Mouse (Mus musculus): ENCODE results near the gene Rps6ka3. TPM values are rescaled to one million over a fixed set of nuclear protein-coding genes. Genes with fewer than 3 reads are reported as not detected.

The Rps6ka3 gene
- polyA plus RNA-seq, 1 experiment = 1.5 TPM

DNA sequence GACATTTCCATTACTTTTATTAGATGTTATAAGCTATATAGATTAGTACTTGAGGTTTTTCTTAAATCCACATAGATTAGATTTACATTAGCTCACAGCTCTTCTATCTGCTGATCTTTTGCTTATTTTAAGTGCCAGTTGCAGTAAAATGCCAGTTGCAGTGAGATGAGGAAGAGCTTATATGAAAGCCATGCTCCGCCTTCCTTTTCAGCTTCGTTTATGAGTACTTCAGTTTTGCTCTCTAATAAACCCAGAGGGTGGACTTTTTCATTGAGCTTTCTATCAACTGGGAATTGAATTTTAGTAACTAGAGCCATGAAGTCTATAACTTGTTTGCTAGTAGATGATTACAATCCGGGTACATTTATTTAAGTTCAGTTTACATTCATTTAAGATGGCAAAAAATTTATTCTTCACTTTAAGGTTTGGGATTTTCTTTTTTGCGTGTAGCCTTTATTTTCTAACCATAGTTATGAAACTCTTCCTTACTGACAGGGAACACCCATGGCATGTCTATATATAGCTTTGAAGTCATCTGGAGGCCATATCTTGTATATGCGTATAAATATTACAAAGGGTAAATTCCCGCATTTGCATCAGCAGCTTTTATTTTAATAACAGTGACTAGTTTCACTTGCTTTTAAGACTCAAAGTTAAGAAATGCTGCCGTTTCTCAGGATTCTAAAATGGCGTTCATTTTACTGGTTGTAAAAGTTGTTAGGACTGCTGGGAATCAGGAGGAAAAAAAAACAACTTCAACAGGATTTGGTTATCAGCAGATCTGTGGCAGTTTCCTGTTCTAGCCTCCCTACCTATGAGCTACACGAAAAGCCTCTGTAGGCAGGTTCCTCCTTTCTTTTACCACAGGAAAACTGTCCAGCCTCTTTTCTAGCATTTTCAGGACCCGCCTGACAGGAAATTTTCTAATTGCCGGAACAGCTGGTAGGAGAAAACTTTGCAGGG lies 92.5 kb downstream of the Rps6ka3 start:
- peak overlapping the region; percentile 84 for H3K4me3 ChIP-seq (replicated peaks)
- no peak for TF ChIP-seq FLI1 (IDR thresholded peaks at IDR 0.05; ENCODE audit: low read length)
- no peak for TF ChIP-seq GATA1 (IDR thresholded peaks at IDR 0.05; ENCODE audit: borderline replicate concordance, low read length)
- no peaks in the 10 kb centered on the region for H3K4me1 ChIP-seq

DNA sequence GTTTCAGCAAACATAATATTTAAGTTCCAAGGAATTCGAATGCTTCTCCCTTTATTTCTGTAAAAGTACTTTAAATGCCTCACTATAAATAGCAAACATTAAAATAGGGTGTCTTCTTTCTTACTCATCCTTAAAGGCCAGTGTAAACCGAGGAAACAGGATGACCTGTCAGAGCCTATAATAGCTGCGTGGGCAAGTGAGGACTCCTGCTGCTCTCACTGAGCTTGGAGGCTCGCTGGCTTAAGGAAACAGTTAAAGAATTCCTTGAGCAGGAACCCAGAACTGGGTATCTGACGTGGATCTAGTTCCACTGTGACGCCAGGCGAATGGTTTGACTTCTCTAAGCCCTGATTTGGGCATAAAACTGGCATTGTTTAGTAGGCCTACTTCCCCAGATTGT lies 105.2 kb downstream of the Rps6ka3 start:
- TF ChIP-seq GATA1 (IDR thresholded peaks at IDR 0.05; ENCODE audit: borderline replicate concordance, low read length) = no peak
- no peak for TF ChIP-seq FLI1 (IDR thresholded peaks at IDR 0.05; ENCODE audit: low read length)
- peaks cover 43% of the 10 kb centered on the region for H3K36me3 ChIP-seq (replicated peaks; ENCODE audit: low read length)
- H3K27me3 ChIP-seq (replicated peaks) = no peaks in the 10 kb centered on the region
- no peaks in the 10 kb centered on the region for H3K9me3 ChIP-seq
- no peak overlapping the region for H3K4me3 ChIP-seq (replicated peaks)
- no peaks in the 10 kb centered on the region; the same call in 1 of the 2 replicates for H3K4me1 ChIP-seq

More for the DNA sequence above, 92.5 kb downstream of the Rps6ka3 start:
- no peaks in the 10 kb centered on the region for H3K9me3 ChIP-seq
- H3K27me3 ChIP-seq (replicated peaks) = no peaks in the 10 kb centered on the region
- H3K36me3 ChIP-seq (replicated peaks; ENCODE audit: low read length) = no peaks in the 10 kb centered on the region

DNA sequence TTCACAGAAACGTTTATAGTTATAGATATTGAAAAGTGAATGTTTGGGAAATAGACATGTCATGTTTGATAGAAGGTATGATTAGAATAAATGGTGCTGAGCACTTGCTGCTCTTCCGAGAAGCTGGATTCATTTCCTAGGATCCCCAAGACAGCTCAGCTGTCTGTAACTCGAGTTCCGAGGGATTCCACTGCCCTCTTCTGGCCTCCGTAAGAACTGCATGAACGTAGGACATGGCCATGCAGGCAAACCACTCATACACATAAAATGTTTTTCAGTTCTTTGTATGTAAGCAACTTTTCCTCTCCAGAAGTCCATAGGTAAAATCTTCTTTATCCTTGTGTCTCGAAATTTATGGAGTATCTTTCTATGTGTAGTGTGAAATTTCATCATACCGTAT lies 111.2 kb downstream of the Rps6ka3 start:
- Histone ChIP-seq H3K4me3 (replicated peaks) (no peak overlapping the region), H3K27me3 (replicated peaks) (no peaks in the 10 kb centered on the region), H3K36me3 (replicated peaks; ENCODE audit: low read length) (peaks cover 20% of the 10 kb centered on the region), H3K4me1 (no peaks in the 10 kb centered on the region; the same call in 1 of the 2 replicates), H3K9me3 (no peaks in the 10 kb centered on the region)
- TF ChIP-seq GATA1 (IDR thresholded peaks at IDR 0.05; ENCODE audit: borderline replicate concordance, low read length) (no peak), FLI1 (IDR thresholded peaks at IDR 0.05; ENCODE audit: low read length) (no peak)

DNA sequence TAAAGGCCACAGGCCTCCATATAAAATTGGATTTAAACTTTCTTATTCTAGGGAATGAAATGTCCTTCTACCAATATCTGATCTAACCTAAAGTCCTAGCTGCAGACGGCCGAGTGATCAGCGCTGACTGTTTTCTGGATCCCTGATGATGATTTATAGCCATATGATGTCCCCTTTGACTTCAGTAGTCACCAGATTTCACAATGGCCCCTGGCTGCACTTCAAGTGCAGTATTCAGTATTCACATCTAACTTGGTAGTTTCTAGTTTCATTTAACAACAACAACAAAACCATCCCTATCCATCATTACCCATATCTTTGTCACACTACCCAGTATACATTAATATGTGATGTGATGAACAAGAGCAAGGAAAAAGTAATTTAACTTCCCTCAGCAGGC lies 154.4 kb downstream of the Rps6ka3 start:
- H3K36me3 ChIP-seq (replicated peaks; ENCODE audit: low read length) = peaks cover 50% of the 10 kb centered on the region
- no peak for TF ChIP-seq FLI1 (IDR thresholded peaks at IDR 0.05; ENCODE audit: low read length)
- TF ChIP-seq GATA1 (IDR thresholded peaks at IDR 0.05; ENCODE audit: borderline replicate concordance, low read length) = no peak
- H3K9me3 ChIP-seq = no peaks in the 10 kb centered on the region

DNA sequence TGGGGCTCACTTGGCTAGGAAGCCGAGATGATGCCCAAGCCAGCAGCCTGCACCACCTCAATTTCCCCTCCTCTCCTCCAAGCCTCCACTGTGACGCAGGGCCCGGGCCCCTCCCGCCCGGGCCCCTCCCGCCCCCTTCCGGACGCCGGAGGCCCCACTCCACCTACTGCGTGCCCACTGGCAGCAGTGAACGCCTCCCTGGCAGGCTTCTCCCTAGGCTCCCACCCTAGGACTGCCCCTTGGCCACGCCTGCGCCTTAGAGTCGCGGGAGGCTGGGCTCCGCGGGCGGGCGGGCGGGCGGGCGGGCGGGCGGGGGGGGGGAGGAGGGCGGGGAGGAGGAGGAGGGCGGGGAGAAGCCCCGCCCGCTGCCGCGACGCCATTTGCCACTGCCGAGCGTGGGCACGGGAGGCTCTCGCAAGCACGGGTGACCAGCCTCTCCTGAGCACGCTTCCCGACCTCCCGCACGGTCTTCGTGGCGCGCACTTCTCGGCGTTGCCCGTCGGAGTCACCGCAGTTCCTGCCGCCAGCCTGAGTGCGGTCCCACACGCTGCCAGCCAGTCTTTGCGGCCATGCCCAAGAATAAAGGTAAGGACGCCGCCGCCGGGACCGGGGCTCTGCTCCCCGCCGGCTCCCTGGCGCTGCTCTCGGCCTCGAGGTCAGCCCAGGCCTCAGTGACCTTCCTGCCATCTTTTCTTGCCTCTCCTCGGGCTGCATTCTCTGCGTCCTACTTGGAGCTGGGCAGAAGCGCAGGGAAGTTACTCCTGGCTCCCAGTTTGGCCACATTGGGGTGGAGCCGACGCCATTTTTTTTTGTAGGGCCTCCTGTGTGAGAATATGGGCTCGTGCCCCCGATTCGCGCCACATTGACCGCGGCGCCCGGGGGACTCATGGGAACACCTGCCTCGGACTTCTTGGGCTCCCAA lies 162.0 kb downstream of the Rps6ka3 start, which contains the start of gene Eif1ax:
Gene Eif1ax (plus strand): TSS at position 348 of the 922 bp plus-strand sequence.
- Histone ChIP-seq H3K4me1 (peaks cover 22% of the 10 kb centered on the region; the same call in 1 of the 2 replicates), H3K36me3 (replicated peaks; ENCODE audit: low read length) (peaks cover 17% of the 10 kb centered on the region), H3K9me3 (0 out of 2 replicates have a peak, but pooled peaks cover 4% of the 10 kb centered on the region), H3K4me3 (replicated peaks) (peak within 1 kb of the TSS; percentile 98), H3K27me3 (replicated peaks) (peaks cover 4% of the 10 kb centered on the region)
- TF ChIP-seq GATA1 (IDR thresholded peaks at IDR 0.05; ENCODE audit: borderline replicate concordance, low read length) (no peak), FLI1 (IDR thresholded peaks at IDR 0.05; ENCODE audit: low read length) (no peak)

More for the DNA sequence above, 154.4 kb downstream of the Rps6ka3 start:
- Histone ChIP-seq H3K4me1 (peaks cover 3% of the 10 kb centered on the region; the same call in 1 of the 2 replicates), H3K4me3 (replicated peaks) (no peak overlapping the region), H3K27me3 (replicated peaks) (peaks cover 1% of the 10 kb centered on the region)

DNA sequence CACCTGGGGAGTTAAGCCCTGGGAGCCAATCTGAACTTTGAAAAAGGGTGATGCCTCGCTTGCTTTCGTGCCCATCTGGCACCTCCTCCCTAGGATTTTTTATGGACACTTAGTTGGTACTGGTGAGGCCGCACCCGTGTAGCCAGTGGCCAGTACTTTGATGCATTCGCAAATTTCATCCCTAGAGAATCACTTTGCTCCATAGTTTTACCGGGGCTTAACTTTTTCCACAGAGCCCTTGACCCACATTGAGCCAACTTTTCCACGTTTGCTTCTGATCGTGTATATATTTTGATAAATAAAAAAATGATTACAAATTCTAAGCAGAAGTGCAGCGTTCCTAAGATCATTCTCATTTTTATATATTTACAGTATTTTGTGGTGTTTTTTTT lies 162.6 kb downstream of the Rps6ka3 start:
- peak overlapping the region; percentile 98 for H3K4me3 ChIP-seq (replicated peaks)
- peaks cover 22% of the 10 kb centered on the region; the same call in 1 of the 2 replicates for H3K4me1 ChIP-seq
- peaks cover 4% of the 10 kb centered on the region for H3K27me3 ChIP-seq (replicated peaks)
- 0 out of 2 replicates have a peak, but pooled peaks cover 4% of the 10 kb centered on the region for H3K9me3 ChIP-seq
- TF ChIP-seq GATA1 (IDR thresholded peaks at IDR 0.05; ENCODE audit: borderline replicate concordance, low read length) (no peak), FLI1 (IDR thresholded peaks at IDR 0.05; ENCODE audit: low read length) (no peak)
- peaks cover 23% of the 10 kb centered on the region for H3K36me3 ChIP-seq (replicated peaks; ENCODE audit: low read length)

DNA sequence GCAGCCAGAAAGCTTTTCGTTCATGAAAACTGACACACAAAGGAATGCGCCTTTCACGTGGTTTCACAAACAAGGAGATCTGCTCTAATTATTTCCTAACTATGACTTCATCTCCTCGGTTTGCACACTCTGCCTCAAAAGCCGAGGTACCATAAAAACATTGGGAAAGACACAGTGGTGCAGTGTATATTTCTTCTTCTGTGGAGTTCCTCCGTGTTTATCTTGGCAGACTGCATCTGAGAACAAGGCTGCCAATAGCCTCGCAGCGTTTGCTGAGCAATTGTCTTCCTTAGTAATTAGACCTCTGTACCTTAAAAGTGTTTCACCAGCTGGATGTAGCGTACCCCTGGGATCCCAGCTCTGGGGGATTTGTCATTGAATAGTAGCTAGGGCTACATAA lies 177.0 kb downstream of the Rps6ka3 start:
- Histone ChIP-seq H3K36me3 (replicated peaks; ENCODE audit: low read length) (peaks cover 64% of the 10 kb centered on the region), H3K4me3 (replicated peaks) (no peak overlapping the region), H3K27me3 (replicated peaks) (no peaks in the 10 kb centered on the region), H3K4me1 (no peaks in the 10 kb centered on the region), H3K9me3 (no peaks in the 10 kb centered on the region)
- TF ChIP-seq FLI1 (IDR thresholded peaks at IDR 0.05; ENCODE audit: low read length) (no peak), GATA1 (IDR thresholded peaks at IDR 0.05; ENCODE audit: borderline replicate concordance, low read length) (no peak)

DNA sequence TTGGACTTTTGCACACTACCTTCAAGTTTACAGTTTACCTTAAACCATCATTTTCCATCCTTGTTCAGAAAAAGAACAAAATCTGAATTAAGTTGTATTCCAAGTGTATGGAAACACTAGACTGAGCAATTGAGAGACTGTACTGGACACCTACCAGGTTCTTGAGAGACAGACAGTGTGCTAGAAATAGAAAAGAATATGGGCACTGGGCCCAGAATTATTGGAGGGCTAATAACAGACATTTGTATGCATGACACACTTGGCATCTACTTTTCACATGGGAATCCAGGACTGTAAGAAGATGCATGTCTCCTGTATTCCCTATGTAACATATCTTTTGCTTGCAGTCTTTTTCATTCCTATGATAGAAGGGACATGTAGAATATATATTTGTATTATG lies 178.8 kb downstream of the Rps6ka3 start:
- no peaks in the 10 kb centered on the region for H3K9me3 ChIP-seq
- H3K4me1 ChIP-seq = no peaks in the 10 kb centered on the region
- no peaks in the 10 kb centered on the region for H3K27me3 ChIP-seq (replicated peaks)
- no peak for TF ChIP-seq FLI1 (IDR thresholded peaks at IDR 0.05; ENCODE audit: low read length)
- TF ChIP-seq GATA1 (IDR thresholded peaks at IDR 0.05; ENCODE audit: borderline replicate concordance, low read length) = no peak
- no peak overlapping the region for H3K4me3 ChIP-seq (replicated peaks)
- H3K36me3 ChIP-seq (replicated peaks; ENCODE audit: low read length) = peaks cover 50% of the 10 kb centered on the region

DNA sequence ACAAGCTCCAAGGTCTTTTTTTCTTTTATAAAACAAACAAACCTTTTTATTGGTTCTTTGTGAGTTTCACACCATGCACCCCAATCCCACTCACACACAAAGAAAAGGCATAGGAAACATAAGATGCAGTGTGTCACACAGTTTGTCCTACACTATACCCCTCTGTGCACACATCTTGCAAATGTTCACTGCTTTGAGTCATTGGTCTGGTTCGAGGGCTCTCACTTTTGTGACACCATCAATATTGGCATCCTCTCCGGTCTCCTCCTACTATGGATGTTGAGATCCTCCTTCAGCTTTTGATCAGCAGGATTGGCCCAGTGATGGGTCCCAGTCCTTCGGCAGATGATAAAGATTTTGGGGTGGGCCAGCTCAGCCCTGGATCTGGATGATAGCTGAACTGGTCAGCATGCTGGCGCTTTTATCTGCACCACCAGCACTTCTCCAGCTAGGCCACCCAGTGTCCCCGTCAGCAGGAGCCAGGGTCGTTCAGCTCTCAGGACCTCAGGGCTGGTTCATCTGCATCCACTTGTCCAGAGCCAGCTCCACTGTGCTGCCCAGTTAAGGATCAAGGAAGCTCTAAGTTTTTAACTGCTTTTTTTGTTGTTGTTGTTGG lies 180.3 kb downstream of the Rps6ka3 start:
- H3K4me3 ChIP-seq (replicated peaks) = no peak overlapping the region
- peaks cover 38% of the 10 kb centered on the region for H3K36me3 ChIP-seq (replicated peaks; ENCODE audit: low read length)
- no peaks in the 10 kb centered on the region for H3K4me1 ChIP-seq
- TF ChIP-seq FLI1 (IDR thresholded peaks at IDR 0.05; ENCODE audit: low read length) = no peak
- no peak for TF ChIP-seq GATA1 (IDR thresholded peaks at IDR 0.05; ENCODE audit: borderline replicate concordance, low read length)
- H3K9me3 ChIP-seq = no peaks in the 10 kb centered on the region
- H3K27me3 ChIP-seq (replicated peaks) = no peaks in the 10 kb centered on the region

Data from megakaryocyte, embryonic 14.5 days (primary cell).